Mouse (Mus musculus) lung, embryonic 15.5 days (tissue): Measurements from ENCODE around the gene Slco1a6. TPM values are rescaled to one million over a fixed set of nuclear protein-coding genes. Genes with fewer than 3 reads are reported as not detected.

Source experiments
- polyA plus RNA-seq: library from polyadenylated mRNA; unstranded; fragments of >200 nt; fragmentation: Nextera tagmentation; extraction: Ambion mirVana; gene quantifications from 2 replicates; pipeline ENCODE4 v1.2.1, GENCODE M21; 2015

The Slco1a6 gene
- polyA plus RNA-seq, 1 experiment from 2014 or later, result not detected

Other genes with a start within 250 kb of the Slco1a6 start
- gene Gm6614, start 197.1 kb downstream of the Slco1a6 start, polyA plus RNA-seq, result not detected in 2 replicates
- 0.30 TPM in 1 of 2 replicates, not detected in the other for gene Iapp, start 89.9 kb upstream of the Slco1a6 start, polyA plus RNA-seq
- 0.13 and 0.17 TPM in 2 replicates for gene Slco1a5, start 114.5 kb upstream of the Slco1a6 start, polyA plus RNA-seq
- gene Pyroxd1, start 137.1 kb upstream of the Slco1a6 start, polyA plus RNA-seq, result 15.4 and 15.7 TPM in 2 replicates
- 27.1 and 27.4 TPM in 2 replicates for gene Recql, start 178.6 kb upstream of the Slco1a6 start, polyA plus RNA-seq
- gene Golt1b, start 178.7 kb upstream of the Slco1a6 start, polyA plus RNA-seq, result 90.7 and 94.1 TPM in 2 replicates
- 0.61 and 0.91 TPM in 2 replicates for gene Spx, start 204.9 kb upstream of the Slco1a6 start, polyA plus RNA-seq